9 mouse cellular contexts compared by ENCODE assay signal in the genomic region with DNA sequence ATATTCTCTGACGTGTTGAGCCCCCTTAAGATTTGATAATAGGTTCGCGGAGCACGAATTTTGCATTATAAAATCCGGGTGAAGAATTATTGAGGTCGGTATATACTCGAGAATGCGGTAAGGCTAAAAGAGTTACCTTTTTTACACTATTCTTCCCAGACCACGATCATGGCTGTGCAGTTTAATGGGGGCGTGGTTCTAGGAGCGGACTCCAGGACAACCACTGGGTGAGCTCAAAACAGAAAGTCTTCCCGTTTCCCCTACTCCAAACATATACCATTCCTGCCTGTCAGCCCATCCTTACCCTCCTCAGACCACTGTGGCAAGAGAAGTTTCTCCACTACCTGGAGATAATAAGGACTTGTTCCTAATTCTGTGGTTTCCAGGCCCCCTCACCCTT. TPM values are rescaled to one million over a fixed set of nuclear protein-coding genes. Genes with fewer than 3 reads are reported as not detected.
DNase-seq lines count a peak whose midpoint lies in the region; ATAC-seq lines count a peak whose summit lies in the region.
"Had no signal": no experiment of that assay in that cellular context is flagged by ENCODE, and none has a peak within 500 bp of the region (broad histone marks: within the 10 kb centered on the region; RNA-seq: fewer than 3 reads in every experiment).

No protein-coding gene starts in this region.

- H3K9me3 ChIP-seq in heart, embryonic 10.5 days = no peaks in the 10 kb centered on the region
- H3K9me3 ChIP-seq in forebrain, embryonic 15.5 days = no peaks in the 10 kb centered on the region
- no peaks in the 10 kb centered on the region for H3K9me3 ChIP-seq in liver, embryonic 16.5 days (replicated peaks; ENCODE audit: control insufficient read depth, low read length)

- peak overlapping the region; percentile 89 for H3K4me3 ChIP-seq in heart, embryonic 10.5 days
- H3K4me3 ChIP-seq in forebrain, embryonic 15.5 days = peak overlapping the region; percentile 69
- peak overlapping the region; percentile 85 for H3K4me3 ChIP-seq in liver, embryonic 16.5 days (ENCODE audit: low read depth, low read length)

- H3K4me2 ChIP-seq in forebrain, embryonic 15.5 days (replicated peaks) = peak overlapping the region; percentile 73
- H3K4me2 ChIP-seq in liver, embryonic 16.5 days (ENCODE audit: low read depth, low read length) = peak overlapping the region; percentile 82

- H3K9ac ChIP-seq in forebrain, embryonic 15.5 days (replicated peaks) = peak overlapping the region; percentile 61
- peak overlapping the region; percentile 80 for H3K9ac ChIP-seq in liver, embryonic 16.5 days (ENCODE audit: low read depth, low read length)

- ATAC-seq in forebrain, embryonic 15.5 days (replicated peaks) = peak; percentile 30; the same call in 1 of the 2 replicates
- 0 out of 2 replicates have a peak, but pooled peaks have one; percentile 12 for ATAC-seq in liver, embryonic 16.5 days (ENCODE audit: low read depth)
- ATAC-seq in frontal cortex, adult (ENCODE audit: low TSS enrichment) = no peak

- H3K27ac ChIP-seq in heart, embryonic 10.5 days = peak overlapping the region; percentile 90
- 0 out of 2 replicates have a peak overlapping the region, but pooled peaks have one; percentile 47 for H3K27ac ChIP-seq in forebrain, embryonic 15.5 days (replicated peaks)
- peak overlapping the region; percentile 53; the same call in 1 of the 2 replicates for H3K27ac ChIP-seq in liver, embryonic 16.5 days (ENCODE audit: low read length)

- intact Hi-C loops in heart, postnatal 14 days (cut with DNase I) = no loop called here

- no peak for DNase-seq in heart, embryonic 10.5 days (ENCODE audit: low spot score)
- DNase-seq in heart, postnatal 14 days = no peak
- peak; percentile 42 for DNase-seq in ES-CJ7 (ENCODE audit: low read depth, low spot score)
- no peak for DNase-seq in ovary, adult 18-20 months (ENCODE audit: low spot score)
- no peak for DNase-seq in right cerebral cortex, adult 18-20 months

- WGBS in heart, embryonic 10.5 days = 3% methylated on average over 12 of the region's 12 CpGs
- 2% methylated on average over 12 of the region's 12 CpGs for WGBS in forebrain, embryonic 15.5 days
- under 1% methylated on average over 12 of the region's 12 CpGs for WGBS in liver, embryonic 16.5 days (ENCODE audit: insufficient replicate concordance)

- no peaks in the 10 kb centered on the region for H3K27me3 ChIP-seq in heart, embryonic 10.5 days (ENCODE audit: insufficient read depth, poor library complexity, severe bottlenecking)
- no peaks in the 10 kb centered on the region for H3K27me3 ChIP-seq in forebrain, embryonic 15.5 days
- no peaks in the 10 kb centered on the region for H3K27me3 ChIP-seq in liver, embryonic 16.5 days (ENCODE audit: control insufficient read depth, insufficient read depth, low read depth, low read length)

- peaks cover 27% of the 10 kb centered on the region for H3K36me3 ChIP-seq in heart, embryonic 10.5 days
- peaks cover 29% of the 10 kb centered on the region for H3K36me3 ChIP-seq in forebrain, embryonic 15.5 days
- peaks cover 10% of the 10 kb centered on the region for H3K36me3 ChIP-seq in liver, embryonic 16.5 days (ENCODE audit: control insufficient read depth, insufficient read depth)

- peaks cover 10% of the 10 kb centered on the region for H3K4me1 ChIP-seq in heart, embryonic 10.5 days
- H3K4me1 ChIP-seq in forebrain, embryonic 15.5 days = peaks cover 18% of the 10 kb centered on the region
- H3K4me1 ChIP-seq in liver, embryonic 16.5 days (ENCODE audit: control insufficient read depth, low read depth, low read length) = peaks cover 9% of the 10 kb centered on the region

RNA-seq across cellular contexts. Expression of a gene that starts 0.6 kb away (rescaled TPM):
- 825 and 969 TPM in 2 replicates for polyA plus RNA-seq in heart, embryonic 10.5 days (2016; fragmentation: Nextera tagmentation; extraction: Ambion mirVana)
- total RNA-seq in heart, postnatal 14 days (2021) = 100 to 1,000 TPM; 231 to 238 TPM
- 750 and 789 TPM in 2 replicates for polyA plus RNA-seq in forebrain, embryonic 15.5 days (2015; fragmentation: Nextera tagmentation; extraction: Ambion mirVana)
- polyA plus RNA-seq in liver, embryonic 16.5 days (2015; fragmentation: Nextera tagmentation; extraction: Ambion mirVana) = 291 and 307 TPM in 2 replicates

RNA-seq across cellular contexts. Expression of a gene that starts 6.7 kb away (rescaled TPM):
- 0.25 and 4.3 TPM in 2 replicates for polyA plus RNA-seq in heart, embryonic 10.5 days (2016; fragmentation: Nextera tagmentation; extraction: Ambion mirVana)
- not detected for total RNA-seq in heart, postnatal 14 days (2021)
- polyA plus RNA-seq in forebrain, embryonic 15.5 days (2015; fragmentation: Nextera tagmentation; extraction: Ambion mirVana) = 0.14 TPM in 1 of 2 replicates, not detected in the other
- 33.8 and 35.3 TPM in 2 replicates for polyA plus RNA-seq in liver, embryonic 16.5 days (2015; fragmentation: Nextera tagmentation; extraction: Ambion mirVana)
- total RNA-seq: neutrophil, adult 5-6 weeks had no signal

RNA-seq across cellular contexts. Expression of a gene that starts 7.0 kb away (rescaled TPM):
- polyA plus RNA-seq in heart, embryonic 10.5 days (2016; fragmentation: Nextera tagmentation; extraction: Ambion mirVana) = not detected in 2 replicates
- not detected for total RNA-seq in heart, postnatal 14 days (2021)
- not detected in 2 replicates for polyA plus RNA-seq in forebrain, embryonic 15.5 days (2015; fragmentation: Nextera tagmentation; extraction: Ambion mirVana)
- not detected in 2 replicates for polyA plus RNA-seq in liver, embryonic 16.5 days (2015; fragmentation: Nextera tagmentation; extraction: Ambion mirVana)
- total RNA-seq: neutrophil, adult 5-6 weeks had no signal

RNA-seq across cellular contexts. Expression of a gene that starts 11.3 kb away (rescaled TPM):
- polyA plus RNA-seq in heart, embryonic 10.5 days (2016; fragmentation: Nextera tagmentation; extraction: Ambion mirVana) = not detected in 2 replicates
- under 1 TPM in 1 of 2 experiments, not detected in 1; 0.45 TPM for total RNA-seq in heart, postnatal 14 days (2021)
- 0.29 and 0.36 TPM in 2 replicates for polyA plus RNA-seq in forebrain, embryonic 15.5 days (2015; fragmentation: Nextera tagmentation; extraction: Ambion mirVana)
- polyA plus RNA-seq in liver, embryonic 16.5 days (2015; fragmentation: Nextera tagmentation; extraction: Ambion mirVana) = 0.44 and 0.65 TPM in 2 replicates
- total RNA-seq: neutrophil, adult 5-6 weeks had no signal

RNA-seq across cellular contexts. Expression of a gene that starts 14.1 kb away (rescaled TPM):
- polyA plus RNA-seq in heart, embryonic 10.5 days (2016; fragmentation: Nextera tagmentation; extraction: Ambion mirVana) = 9.4 TPM in 2 replicates
- total RNA-seq in heart, postnatal 14 days (2021) = 1 to 10 TPM; 7.7 to 8.4 TPM
- 7.0 and 8.2 TPM in 2 replicates for polyA plus RNA-seq in forebrain, embryonic 15.5 days (2015; fragmentation: Nextera tagmentation; extraction: Ambion mirVana)
- polyA plus RNA-seq in liver, embryonic 16.5 days (2015; fragmentation: Nextera tagmentation; extraction: Ambion mirVana) = 2.1 and 2.9 TPM in 2 replicates
